Mouse (Mus musculus): ENCODE measurements around the gene Ppp1cc. TPM values are rescaled to one million over a fixed set of nuclear protein-coding genes. Genes with fewer than 3 reads are reported as not detected.

Gene Ppp1cc
- 375 and 380 TPM in 2 replicates for total RNA-seq (2014; fragmentation: Nextera tagmentation)
- total RNA-seq (2017), result 229 and 230 TPM in 2 replicates

GRCm38 (mm10) chr5:122157827-122158381 lies at the start of gene Ppp1cc:
Gene Ppp1cc, plus strand, starts transcription at chr5:122158278.
- ATAC-seq (replicated peaks; ENCODE audit: low FRiP score, low TSS enrichment, poor library complexity, severe bottlenecking), result peak; percentile 84

GRCm38 (mm10) chr5:122109325-122110060 lies 48.6 kb upstream of the Ppp1cc start:
- ATAC-seq (replicated peaks; ENCODE audit: low FRiP score, low TSS enrichment, poor library complexity, severe bottlenecking), result no peak

DNA sequence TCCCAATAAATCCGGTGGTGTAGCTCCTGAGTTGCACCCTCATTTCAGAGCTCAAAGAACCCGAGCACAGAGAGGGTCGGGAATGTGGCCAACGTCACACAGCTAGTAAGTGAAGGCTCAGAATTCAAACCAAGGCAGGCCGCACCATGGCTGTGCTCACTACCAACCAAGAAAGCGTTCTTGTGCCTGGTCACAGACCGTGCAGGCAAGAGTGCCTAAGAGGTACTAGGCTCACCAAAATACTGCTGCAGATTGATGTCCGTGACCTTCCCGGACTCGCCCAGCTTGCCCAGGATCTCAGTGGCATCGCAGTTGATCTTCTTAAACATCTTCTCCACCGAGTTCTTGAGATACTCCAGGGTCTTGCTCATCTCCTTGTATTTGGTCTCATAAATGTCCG lies 47.5 kb upstream of the Ppp1cc start:
- no peak for ATAC-seq (replicated peaks; ENCODE audit: low FRiP score, low TSS enrichment, poor library complexity, severe bottlenecking)

DNA sequence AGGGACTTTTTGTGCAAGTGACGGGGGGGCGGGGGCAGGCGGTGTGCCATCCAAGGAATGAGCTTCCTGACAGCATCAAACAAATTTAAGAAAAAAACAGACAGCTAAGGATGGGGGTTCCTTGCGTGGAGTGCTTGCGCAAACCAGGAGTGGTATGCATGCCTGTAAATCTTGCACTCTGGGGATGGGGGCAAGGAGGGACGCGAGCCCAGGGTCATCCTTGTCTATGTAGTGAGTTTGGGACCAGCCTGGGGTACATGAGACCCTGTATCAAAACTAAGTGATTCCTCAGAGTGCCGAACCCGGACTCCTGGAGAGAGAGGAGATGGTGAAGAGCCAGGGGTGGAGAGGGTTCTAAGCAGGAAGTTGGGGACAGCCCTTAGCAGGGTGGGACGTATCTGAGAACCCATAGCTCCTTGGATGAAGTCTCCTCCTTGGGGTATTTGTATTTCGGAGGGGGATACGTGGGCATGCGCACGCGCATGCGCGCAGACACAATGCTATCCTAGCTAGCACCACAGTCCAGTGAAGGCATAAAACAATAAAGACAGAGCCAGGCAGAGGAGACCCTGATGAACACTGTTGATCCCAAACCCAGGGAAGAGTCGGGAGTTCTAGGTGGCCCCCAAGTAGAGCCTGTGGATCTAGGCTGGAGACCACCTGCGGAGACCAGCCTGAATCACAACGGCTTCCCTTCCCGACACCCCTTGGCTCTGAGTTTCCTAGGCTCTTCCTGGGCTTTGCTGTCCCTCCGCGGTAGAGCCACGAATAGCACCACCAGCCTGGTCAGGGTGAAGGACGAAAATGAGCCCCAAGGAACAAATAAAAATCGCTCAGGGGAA lies 46.8 kb upstream of the Ppp1cc start:
- ATAC-seq (replicated peaks; ENCODE audit: low FRiP score, low TSS enrichment, poor library complexity, severe bottlenecking), result no peak

- ATAC-seq (replicated peaks; ENCODE audit: low FRiP score, low TSS enrichment, poor library complexity, severe bottlenecking), result no peak
Observed at GRCm38 (mm10) chr5:122111933-122112248, 46.2 kb upstream of the Ppp1cc start.

DNA sequence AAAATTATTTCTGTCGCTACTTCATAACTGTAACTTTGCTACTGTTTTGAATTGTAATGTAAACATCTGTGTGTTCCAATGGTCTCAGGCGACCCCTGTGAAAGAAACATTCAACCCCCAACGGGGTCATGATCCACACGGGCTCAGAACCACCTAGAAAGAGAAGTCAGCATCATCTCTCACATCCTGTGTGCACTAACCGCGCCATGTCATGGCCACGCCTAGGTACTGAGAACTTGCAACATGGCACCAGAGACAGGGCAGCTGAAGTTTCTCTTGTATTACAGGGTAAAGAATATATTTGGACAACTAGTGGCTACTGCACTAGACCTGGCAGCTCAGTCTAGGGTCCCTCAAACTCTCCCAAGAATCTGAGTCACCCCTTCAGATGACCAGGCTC lies 44.6 kb upstream of the Ppp1cc start:
- ATAC-seq (replicated peaks; ENCODE audit: low FRiP score, low TSS enrichment, poor library complexity, severe bottlenecking), result no peak

DNA sequence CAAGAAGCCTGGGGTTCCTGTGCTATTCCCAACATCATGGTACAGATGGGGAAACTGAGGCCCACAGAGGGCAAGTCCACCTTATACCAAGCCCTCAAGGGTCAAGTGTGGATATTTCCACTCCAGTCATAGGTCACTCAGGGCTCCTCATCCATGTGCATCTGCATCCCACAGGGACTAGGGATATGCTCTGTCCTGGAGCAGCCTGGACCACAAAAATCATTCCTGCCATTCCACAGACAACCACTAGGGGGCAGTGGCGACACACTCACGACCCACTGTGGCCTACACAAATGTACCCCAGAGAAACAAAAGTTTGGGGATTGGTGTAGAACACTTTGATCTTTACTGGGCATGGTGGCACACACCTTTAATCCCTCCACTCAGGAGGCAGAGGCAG lies 43.9 kb upstream of the Ppp1cc start:
- ATAC-seq (replicated peaks; ENCODE audit: low FRiP score, low TSS enrichment, poor library complexity, severe bottlenecking), result peak; percentile 66; the same call in 1 of the 2 replicates

- no peak for ATAC-seq (replicated peaks; ENCODE audit: low FRiP score, low TSS enrichment, poor library complexity, severe bottlenecking)
Observed at GRCm38 (mm10) chr5:122115266-122115763, 42.8 kb upstream of the Ppp1cc start.

- ATAC-seq (replicated peaks; ENCODE audit: low FRiP score, low TSS enrichment, poor library complexity, severe bottlenecking), result no peak
Observed at GRCm38 (mm10) chr5:122116243-122116642, 41.8 kb upstream of the Ppp1cc start.

DNA sequence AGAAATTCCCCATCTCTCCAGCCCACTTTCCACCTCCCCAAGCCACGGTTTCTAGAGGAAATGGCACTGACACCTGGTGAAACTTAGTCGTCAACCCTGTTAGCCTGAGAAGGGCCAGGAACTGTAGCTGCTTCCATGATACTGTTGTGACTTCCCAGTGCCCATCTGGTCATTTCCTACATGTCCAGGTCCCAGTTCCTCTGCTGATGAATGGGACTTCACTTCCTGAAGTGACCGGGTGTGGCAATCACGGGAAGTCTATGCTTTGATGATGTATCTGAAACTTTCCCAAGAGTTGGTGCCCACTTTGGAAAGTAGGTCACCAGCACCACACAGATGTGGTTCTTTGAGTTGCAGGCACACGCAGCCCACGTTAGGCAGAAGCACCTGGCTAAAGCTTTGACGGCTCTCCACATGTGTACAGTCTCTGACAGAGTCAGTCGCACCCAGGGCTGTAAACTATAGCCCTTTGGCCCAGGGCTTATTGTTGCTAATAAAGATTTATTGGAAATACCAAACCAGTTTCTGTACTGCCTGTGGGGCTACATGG lies 32.8 kb upstream of the Ppp1cc start:
- ATAC-seq (replicated peaks; ENCODE audit: low FRiP score, low TSS enrichment, poor library complexity, severe bottlenecking), result no peak

DNA sequence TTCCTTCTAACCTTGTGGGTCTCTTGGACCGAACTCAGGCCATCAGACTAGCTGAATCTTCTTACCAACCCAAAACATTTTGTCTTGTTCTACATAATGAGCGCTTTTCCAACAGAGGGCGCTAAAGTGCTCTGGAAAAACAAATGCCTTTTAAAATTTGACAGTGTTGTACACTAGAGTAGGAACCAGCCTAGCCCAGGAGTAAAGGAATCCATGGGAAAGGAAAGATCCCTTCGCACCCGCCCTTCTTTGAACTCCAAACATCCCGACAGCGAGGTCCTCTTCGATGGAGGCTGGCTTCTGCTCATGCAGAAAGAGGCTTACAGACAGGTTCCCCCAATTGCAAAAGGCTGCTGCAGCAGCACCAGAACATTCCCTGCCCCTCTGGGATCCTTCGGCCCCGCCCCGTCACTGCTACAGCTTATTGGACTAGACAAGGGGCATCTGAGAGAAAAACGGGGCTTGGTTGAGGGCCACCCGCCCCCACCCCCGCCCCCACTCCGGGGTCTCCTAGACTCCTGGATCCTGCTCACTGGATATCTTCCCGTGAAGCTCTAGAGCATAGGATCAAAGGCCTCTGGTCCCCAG lies 28.9 kb upstream of the Ppp1cc start:
- ATAC-seq (replicated peaks; ENCODE audit: low FRiP score, low TSS enrichment, poor library complexity, severe bottlenecking), result no peak

- ATAC-seq (replicated peaks; ENCODE audit: low FRiP score, low TSS enrichment, poor library complexity, severe bottlenecking), result no peak
Observed at GRCm38 (mm10) chr5:122130341-122130998, 27.6 kb upstream of the Ppp1cc start.

DNA sequence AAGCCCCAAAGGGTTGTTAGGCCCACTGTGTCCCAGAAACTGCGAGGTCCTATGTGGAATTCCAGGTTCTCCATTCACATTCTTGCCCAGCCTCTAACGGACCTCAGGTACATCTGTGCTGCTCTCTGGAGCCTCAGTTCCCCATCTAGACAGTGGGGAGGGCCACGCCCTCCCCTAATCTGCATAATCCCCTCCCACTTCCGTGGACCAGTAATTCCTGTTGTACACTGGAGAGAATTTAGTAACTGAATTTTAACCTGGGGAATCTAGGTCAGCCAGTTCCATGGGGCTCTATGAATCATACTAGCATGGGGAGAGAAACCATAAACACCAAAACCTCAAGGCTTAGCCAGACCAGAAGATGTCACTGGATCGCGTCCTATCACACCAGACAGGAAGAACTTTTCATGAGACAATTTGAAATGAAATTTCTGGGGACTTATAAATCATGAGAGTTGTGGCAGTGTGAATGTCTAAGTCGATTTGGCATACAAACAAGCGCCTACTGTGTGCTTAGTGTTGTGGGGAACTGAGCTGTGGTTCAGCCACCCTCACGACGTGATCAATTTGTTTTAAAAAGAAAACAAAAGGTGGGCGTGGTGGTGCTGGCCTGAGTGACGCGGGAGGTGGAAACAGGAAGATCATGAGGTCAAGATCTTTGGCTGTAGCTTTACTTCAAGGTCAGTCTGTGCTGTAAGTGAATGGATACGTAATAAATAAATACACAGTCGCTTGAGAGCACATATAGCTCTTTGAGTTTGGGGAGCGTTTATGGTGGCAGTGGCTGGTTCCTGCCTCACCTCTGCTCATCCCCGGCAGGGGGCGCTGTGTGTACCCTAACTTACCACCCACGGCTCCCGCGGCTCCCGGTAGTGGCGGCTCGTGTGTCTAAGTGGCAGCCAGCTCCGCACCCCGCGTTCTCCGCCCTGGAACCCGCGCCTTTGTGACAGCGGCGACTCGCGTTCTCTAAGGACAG lies 26.7 kb upstream of the Ppp1cc start:
- ATAC-seq (replicated peaks; ENCODE audit: low FRiP score, low TSS enrichment, poor library complexity, severe bottlenecking), result peak; percentile 74

- ATAC-seq (replicated peaks; ENCODE audit: low FRiP score, low TSS enrichment, poor library complexity, severe bottlenecking), result no peak
Observed at GRCm38 (mm10) chr5:122132167-122133049, 25.7 kb upstream of the Ppp1cc start.

GRCm38 (mm10) chr5:122133050-122133389 lies 25.1 kb upstream of the Ppp1cc start:
- ATAC-seq (replicated peaks; ENCODE audit: low FRiP score, low TSS enrichment, poor library complexity, severe bottlenecking), result no peak

DNA sequence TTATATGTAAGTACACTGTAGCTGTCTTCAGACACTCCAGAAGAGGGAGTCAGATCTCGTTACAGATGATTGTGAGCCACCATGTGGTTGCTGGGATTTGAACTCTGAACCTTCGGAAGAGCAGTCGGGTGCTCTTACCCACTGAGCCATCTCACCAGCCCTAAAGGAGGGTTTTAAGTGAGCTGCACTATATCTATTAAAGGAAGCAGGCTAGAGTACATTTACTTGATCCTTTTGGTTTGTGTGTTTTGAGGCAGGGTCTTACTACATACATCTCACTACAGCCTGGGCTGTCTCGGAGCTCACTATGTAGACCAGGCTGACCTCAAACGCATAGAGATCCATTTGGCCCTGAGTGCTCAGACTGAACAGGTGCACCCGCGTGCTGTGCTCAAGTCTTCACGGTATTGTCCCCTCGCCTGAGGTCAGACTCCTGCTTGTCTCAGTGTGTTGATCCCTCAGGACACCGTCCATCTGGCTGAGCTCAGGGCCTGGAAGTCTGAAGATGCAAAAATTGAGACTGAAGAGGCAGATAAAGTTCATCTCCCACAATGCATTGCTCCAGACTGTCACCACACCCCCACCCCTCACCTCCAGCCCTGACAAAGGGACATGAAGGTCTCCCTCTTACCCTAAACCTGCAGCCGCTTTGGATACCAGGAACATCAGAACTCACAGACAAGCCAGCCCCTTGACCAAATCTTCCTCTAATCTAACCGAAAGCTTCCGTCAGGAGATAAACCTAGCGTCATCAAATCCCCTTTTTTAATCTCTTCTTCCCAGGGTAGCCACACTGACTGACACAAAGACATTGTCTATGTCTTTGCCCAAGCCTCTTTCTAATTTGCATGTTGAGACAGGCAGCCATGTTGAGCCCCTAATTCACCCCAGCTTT lies 23.4 kb upstream of the Ppp1cc start:
- ATAC-seq (replicated peaks; ENCODE audit: low FRiP score, low TSS enrichment, poor library complexity, severe bottlenecking), result no peak
